Mouse (Mus musculus): ENCODE results near the gene Mapk9. TPM values are rescaled to one million over a fixed set of nuclear protein-coding genes. Genes with fewer than 3 reads are reported as not detected.

Mapk9 gene
- polyA plus RNA-seq, 1 experiment from 2014 or later, result 33.2 TPM

GRCm38 (mm10) chr11:49869762-49870161 lies 23.2 kb downstream of the Mapk9 start:
- no peaks in the 10 kb centered on the region for H3K27me3 ChIP-seq
- no peak overlapping the region for H3K4me3 ChIP-seq
- peaks cover 45% of the 10 kb centered on the region for H3K36me3 ChIP-seq
- no peaks in the 10 kb centered on the region for H3K4me1 ChIP-seq
- H3K9ac ChIP-seq, result no peak overlapping the region
- no peak overlapping the region for H3K4me2 ChIP-seq
- H3K27ac ChIP-seq, result no peak overlapping the region
- no peaks in the 10 kb centered on the region for H3K9me3 ChIP-seq
- no peak for ATAC-seq (ENCODE audit: insufficient number of reproducible peaks, low FRiP score, low TSS enrichment, low read depth)

- ATAC-seq (ENCODE audit: insufficient number of reproducible peaks, low FRiP score, low TSS enrichment, low read depth), result no peak
- Histone ChIP-seq H3K27ac (no peak overlapping the region), H3K9me3 (no peaks in the 10 kb centered on the region), H3K36me3 (peaks cover 42% of the 10 kb centered on the region), H3K27me3 (no peaks in the 10 kb centered on the region), H3K4me2 (no peak overlapping the region), H3K9ac (no peak overlapping the region), H3K4me3 (no peak overlapping the region), H3K4me1 (no peaks in the 10 kb centered on the region)
- WGBS, result 67% methylated on average over 6 of the region's 6 CpGs
Observed at GRCm38 (mm10) chr11:49871914-49872313, 25.4 kb downstream of the Mapk9 start.

GRCm38 (mm10) chr11:49872779-49873178 lies 26.2 kb downstream of the Mapk9 start:
- no peak overlapping the region for H3K4me2 ChIP-seq
- 92% methylated on average over 6 of the region's 6 CpGs for WGBS
- H3K27ac ChIP-seq, result no peak overlapping the region
- H3K4me1 ChIP-seq, result no peaks in the 10 kb centered on the region
- H3K36me3 ChIP-seq, result peaks cover 38% of the 10 kb centered on the region
- no peaks in the 10 kb centered on the region for H3K9me3 ChIP-seq
- no peak for ATAC-seq (ENCODE audit: insufficient number of reproducible peaks, low FRiP score, low TSS enrichment, low read depth)
- no peak overlapping the region for H3K9ac ChIP-seq
- no peaks in the 10 kb centered on the region for H3K27me3 ChIP-seq
- no peak overlapping the region for H3K4me3 ChIP-seq

- no peak overlapping the region for H3K9ac ChIP-seq
- no peaks in the 10 kb centered on the region for H3K9me3 ChIP-seq
- H3K27me3 ChIP-seq, result no peaks in the 10 kb centered on the region
- ATAC-seq (ENCODE audit: insufficient number of reproducible peaks, low FRiP score, low TSS enrichment, low read depth), result no peak
- no peak overlapping the region for H3K27ac ChIP-seq
- peaks cover 50% of the 10 kb centered on the region for H3K36me3 ChIP-seq
- no peak overlapping the region for H3K4me2 ChIP-seq
- WGBS, result 88% methylated on average over 8 of the region's 8 CpGs
- H3K4me3 ChIP-seq, result no peak overlapping the region
- 0 out of 2 replicates have a peak, but pooled peaks cover 3% of the 10 kb centered on the region for H3K4me1 ChIP-seq
Observed at GRCm38 (mm10) chr11:49876948-49877817, 30.6 kb downstream of the Mapk9 start.

GRCm38 (mm10) chr11:49879950-49880642 lies 33.5 kb downstream of the Mapk9 start:
- no peak overlapping the region for H3K9ac ChIP-seq
- H3K4me1 ChIP-seq, result 0 out of 2 replicates have a peak, but pooled peaks cover 3% of the 10 kb centered on the region
- H3K9me3 ChIP-seq, result no peaks in the 10 kb centered on the region
- WGBS, result 79% methylated on average over 3 of the region's 3 CpGs
- no peak overlapping the region for H3K4me3 ChIP-seq
- H3K27ac ChIP-seq, result no peak overlapping the region
- ATAC-seq (ENCODE audit: insufficient number of reproducible peaks, low FRiP score, low TSS enrichment, low read depth), result no peak
- no peak overlapping the region for H3K4me2 ChIP-seq
- no peaks in the 10 kb centered on the region for H3K27me3 ChIP-seq
- H3K36me3 ChIP-seq, result peaks cover 55% of the 10 kb centered on the region

- 0 out of 2 replicates have a peak, but pooled peaks cover 3% of the 10 kb centered on the region for H3K4me1 ChIP-seq
- no peaks in the 10 kb centered on the region for H3K9me3 ChIP-seq
- no peak overlapping the region for H3K4me2 ChIP-seq
- no peak overlapping the region for H3K9ac ChIP-seq
- WGBS, result 89% methylated on average over 3 of the region's 3 CpGs
- H3K4me3 ChIP-seq, result no peak overlapping the region
- ATAC-seq (ENCODE audit: insufficient number of reproducible peaks, low FRiP score, low TSS enrichment, low read depth), result no peak
- no peaks in the 10 kb centered on the region for H3K27me3 ChIP-seq
- peaks cover 49% of the 10 kb centered on the region for H3K36me3 ChIP-seq
- no peak overlapping the region for H3K27ac ChIP-seq
Observed at GRCm38 (mm10) chr11:49883394-49883793, 36.8 kb downstream of the Mapk9 start.

- H3K27ac ChIP-seq, result no peak overlapping the region
- H3K4me1 ChIP-seq, result no peaks in the 10 kb centered on the region
- WGBS, result 79% methylated on average over 5 of the region's 5 CpGs
- H3K4me3 ChIP-seq, result no peak overlapping the region
- no peaks in the 10 kb centered on the region for H3K9me3 ChIP-seq
- peaks cover 15% of the 10 kb centered on the region for H3K36me3 ChIP-seq
- ATAC-seq (ENCODE audit: insufficient number of reproducible peaks, low FRiP score, low TSS enrichment, low read depth), result no peak
- no peak overlapping the region for H3K9ac ChIP-seq
- no peaks in the 10 kb centered on the region for H3K27me3 ChIP-seq
- no peak overlapping the region for H3K4me2 ChIP-seq
Observed at GRCm38 (mm10) chr11:49888469-49888868, 41.9 kb downstream of the Mapk9 start.

- no peak overlapping the region for H3K9ac ChIP-seq
- H3K4me1 ChIP-seq, result no peaks in the 10 kb centered on the region
- ATAC-seq (ENCODE audit: insufficient number of reproducible peaks, low FRiP score, low TSS enrichment, low read depth), result no peak
- H3K27me3 ChIP-seq, result no peaks in the 10 kb centered on the region
- H3K27ac ChIP-seq, result no peak overlapping the region
- WGBS, result 86% methylated on average over 5 of the region's 5 CpGs
- no peak overlapping the region for H3K4me3 ChIP-seq
- H3K4me2 ChIP-seq, result no peak overlapping the region
- no peaks in the 10 kb centered on the region for H3K36me3 ChIP-seq
- H3K9me3 ChIP-seq, result no peaks in the 10 kb centered on the region
Observed at GRCm38 (mm10) chr11:49891993-49892392, 45.4 kb downstream of the Mapk9 start.

- 66% methylated on average over 11 of the region's 11 CpGs for WGBS
- Histone ChIP-seq H3K4me3 (no peak overlapping the region), H3K36me3 (no peaks in the 10 kb centered on the region), H3K27ac (no peak overlapping the region), H3K4me2 (no peak overlapping the region), H3K9me3 (no peaks in the 10 kb centered on the region), H3K27me3 (peaks cover under 1% of the 10 kb centered on the region; the same call in 1 of the 2 replicates), H3K4me1 (no peaks in the 10 kb centered on the region), H3K9ac (no peak overlapping the region)
- ATAC-seq (ENCODE audit: insufficient number of reproducible peaks, low FRiP score, low TSS enrichment, low read depth), result no peak
Observed at GRCm38 (mm10) chr11:49893806-49894205, 47.3 kb downstream of the Mapk9 start.

- H3K9me3 ChIP-seq, result no peaks in the 10 kb centered on the region
- WGBS, result 47% methylated on average over 6 of the region's 6 CpGs
- peaks cover 20% of the 10 kb centered on the region for H3K27me3 ChIP-seq
- H3K4me1 ChIP-seq, result peaks cover under 1% of the 10 kb centered on the region; the same call in 1 of the 2 replicates
- H3K36me3 ChIP-seq, result no peaks in the 10 kb centered on the region
- H3K4me3 ChIP-seq, result no peak overlapping the region
- ATAC-seq (ENCODE audit: insufficient number of reproducible peaks, low FRiP score, low TSS enrichment, low read depth), result no peak
- no peak overlapping the region for H3K4me2 ChIP-seq
- H3K9ac ChIP-seq, result no peak overlapping the region
- H3K27ac ChIP-seq, result no peak overlapping the region
Observed at GRCm38 (mm10) chr11:49895966-49896590, 49.5 kb downstream of the Mapk9 start.

- Histone ChIP-seq H3K4me1 (peaks cover 13% of the 10 kb centered on the region), H3K27ac (no peak overlapping the region), H3K4me3 (no peak overlapping the region), H3K4me2 (no peak overlapping the region), H3K36me3 (no peaks in the 10 kb centered on the region), H3K9me3 (no peaks in the 10 kb centered on the region), H3K27me3 (peaks cover 43% of the 10 kb centered on the region), H3K9ac (no peak overlapping the region)
- 29% methylated on average over 6 of the region's 6 CpGs for WGBS
- no peak for ATAC-seq (ENCODE audit: insufficient number of reproducible peaks, low FRiP score, low TSS enrichment, low read depth)
Observed at GRCm38 (mm10) chr11:49900043-49900442, 53.5 kb downstream of the Mapk9 start.

Measured in limb, embryonic 15.5 days (tissue).